Mouse (Mus musculus) lung, postnatal 4 days (tissue): ENCODE results near the gene Fxr1.
"Not testable (repeated sequence)": the region's sequence is repeated elsewhere in the genome, so short reads cannot be mapped to it uniquely, and the experiment has no call there.

ENCODE experiments used
- DNase-seq, 2 experiments: peaks; one replicate each; pipeline ENCODE4 v3.0.0; 2021

The Fxr1 gene

DNA sequence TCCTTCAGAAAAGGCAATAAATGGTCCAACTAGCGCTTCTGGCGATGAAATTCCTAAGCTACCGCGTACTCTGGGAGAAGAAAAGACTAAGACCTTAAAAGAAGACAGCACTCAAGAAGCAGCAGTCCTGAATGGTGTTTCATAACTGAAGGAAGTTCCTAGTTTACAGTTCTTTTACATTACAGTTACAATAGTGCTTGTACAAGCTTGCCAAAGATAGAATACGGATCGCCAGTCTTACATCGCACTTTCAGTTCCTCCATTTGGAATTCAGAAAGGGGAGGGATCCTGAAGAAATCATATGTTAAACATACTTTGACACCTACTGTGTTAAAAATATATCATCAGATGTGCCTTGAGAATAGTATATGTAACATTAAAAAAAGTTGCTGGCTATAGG lies 49.2 kb downstream of the Fxr1 start:
- DNase-seq, result not testable (repeated sequence)

DNA sequence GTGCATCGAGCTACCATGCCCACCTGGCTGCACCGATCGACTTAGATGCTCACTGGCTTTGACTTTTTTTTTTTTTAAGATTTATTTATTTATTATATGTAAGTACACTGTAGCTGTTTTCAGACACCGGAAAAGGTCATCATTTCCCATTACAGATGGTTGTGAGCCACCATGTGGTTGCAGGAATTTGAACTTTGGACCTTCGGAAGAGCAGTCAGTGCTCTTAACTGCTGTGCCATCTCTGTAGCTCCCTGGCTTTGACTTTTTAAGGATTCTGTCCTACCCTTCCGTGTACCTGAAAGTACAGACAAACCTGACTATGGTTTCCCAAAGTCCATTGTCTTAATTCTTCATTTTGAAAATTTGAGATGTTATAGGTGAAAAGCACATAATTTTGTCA lies 53.0 kb downstream of the Fxr1 start:
- DNase-seq, result no peak

DNA sequence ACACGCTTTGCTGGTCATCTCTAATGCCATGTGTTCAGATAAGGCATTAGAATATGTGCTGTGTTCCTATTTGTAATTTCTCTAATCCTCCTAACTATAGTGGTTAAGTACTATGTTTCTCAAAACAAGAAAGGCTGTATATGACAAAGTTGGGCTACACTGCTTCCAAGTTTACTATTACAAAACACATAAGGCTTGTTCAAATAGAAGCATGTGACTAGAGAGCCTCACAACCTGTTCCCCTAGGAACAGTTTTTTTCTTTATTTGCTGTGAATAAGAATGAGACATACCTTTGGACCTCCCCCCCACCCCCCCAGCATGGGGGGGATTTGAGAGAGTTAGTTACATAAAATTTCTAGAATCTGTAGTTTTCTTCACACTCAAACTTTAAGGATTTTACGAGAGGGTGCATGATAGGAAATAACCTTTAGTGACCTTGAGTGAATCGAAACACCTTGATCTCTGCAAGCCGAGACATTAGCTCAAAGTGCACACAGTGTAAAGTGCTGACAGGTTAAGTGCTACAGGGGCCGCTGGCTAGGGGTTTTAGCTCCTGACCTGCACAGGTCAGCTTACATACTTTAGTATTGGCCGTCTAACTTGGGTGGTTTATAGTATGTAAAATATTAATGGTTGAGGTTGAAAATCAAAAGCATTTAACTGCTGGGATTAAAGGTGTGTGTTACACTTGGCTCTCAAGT lies 56.5 kb downstream of the Fxr1 start:
- no peak for DNase-seq

DNA sequence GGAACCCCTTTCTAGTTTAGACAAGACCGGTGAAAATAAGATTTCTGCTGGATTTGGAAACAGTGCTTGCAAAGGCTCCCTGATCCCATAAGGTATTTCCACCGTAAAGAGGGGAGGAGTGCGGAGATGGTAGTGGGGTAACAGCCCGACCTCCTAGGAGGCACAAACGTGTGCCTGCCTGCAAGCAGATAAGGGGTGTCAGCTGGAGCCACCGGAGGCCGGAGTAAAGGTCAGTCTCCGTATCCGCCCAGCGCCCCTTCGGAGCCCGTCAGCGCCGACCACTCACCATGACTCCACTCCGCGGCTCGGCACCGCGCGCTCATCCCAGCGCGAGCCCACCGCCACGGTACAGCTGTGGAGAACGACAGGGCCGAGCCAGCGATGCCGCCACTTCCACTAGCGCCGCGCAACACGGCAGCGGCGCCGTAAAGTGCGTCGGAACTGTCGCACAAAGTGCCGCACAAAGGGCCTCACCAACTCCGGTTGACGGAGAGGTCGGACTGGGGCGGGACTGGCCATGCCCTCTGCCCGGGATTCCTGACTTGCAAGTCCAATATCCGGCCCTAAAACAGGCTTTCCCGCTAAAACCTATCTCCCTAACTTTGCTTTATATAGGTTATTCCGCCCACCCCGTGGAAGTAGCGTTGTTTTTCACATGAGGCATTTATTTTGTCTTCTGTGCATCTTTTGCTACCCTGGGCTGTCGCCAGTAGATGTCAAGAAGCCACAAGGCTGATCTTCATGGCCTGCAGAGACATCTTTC lies 61.3 kb downstream of the Fxr1 start, which contains the start of gene Dnajc19:
Gene Dnajc19 (minus strand): TSS at position 422 of the 763 bp plus-strand sequence.
- peak; percentile 94 for DNase-seq

DNA sequence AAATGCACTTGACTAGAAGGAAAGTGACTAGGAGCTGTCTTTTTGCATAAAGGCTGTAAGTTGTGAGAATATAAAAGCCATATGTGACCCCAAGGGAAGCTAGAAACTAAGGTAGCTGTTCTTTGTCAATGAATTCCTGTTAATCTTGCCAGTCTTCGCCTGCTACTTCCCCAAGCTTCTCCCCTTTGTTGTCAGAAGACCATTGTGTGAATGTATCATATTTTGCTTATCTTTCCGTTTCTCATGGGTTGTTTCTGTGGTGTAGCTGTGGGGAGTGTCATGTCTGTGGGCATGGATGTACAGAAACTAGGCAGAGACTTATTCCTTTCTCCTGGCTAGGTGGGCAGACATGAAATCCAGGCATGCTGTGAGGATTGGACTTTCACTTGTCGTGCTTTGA lies 62.2 kb downstream of the Fxr1 start:
- no peak for DNase-seq

DNA sequence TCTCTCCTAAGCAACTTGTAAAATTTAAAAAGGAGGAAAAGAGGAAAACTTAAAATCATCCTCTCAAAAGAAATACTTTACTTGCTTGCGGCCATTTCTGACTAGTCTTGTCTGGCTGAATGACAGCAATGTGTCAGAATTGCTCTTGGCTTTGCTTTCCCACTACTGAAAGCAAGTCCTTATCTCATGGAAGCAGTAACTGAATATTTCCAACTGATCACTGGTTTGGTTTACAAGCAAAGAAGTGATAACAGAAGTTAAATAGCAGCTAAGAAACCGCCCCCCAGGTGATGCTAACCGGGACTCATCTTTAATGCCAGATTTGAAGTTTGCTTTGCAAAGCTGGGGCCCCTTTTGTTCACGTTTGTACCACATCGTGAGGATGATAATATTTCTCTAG lies 63.9 kb downstream of the Fxr1 start:
- DNase-seq, result no peak

DNA sequence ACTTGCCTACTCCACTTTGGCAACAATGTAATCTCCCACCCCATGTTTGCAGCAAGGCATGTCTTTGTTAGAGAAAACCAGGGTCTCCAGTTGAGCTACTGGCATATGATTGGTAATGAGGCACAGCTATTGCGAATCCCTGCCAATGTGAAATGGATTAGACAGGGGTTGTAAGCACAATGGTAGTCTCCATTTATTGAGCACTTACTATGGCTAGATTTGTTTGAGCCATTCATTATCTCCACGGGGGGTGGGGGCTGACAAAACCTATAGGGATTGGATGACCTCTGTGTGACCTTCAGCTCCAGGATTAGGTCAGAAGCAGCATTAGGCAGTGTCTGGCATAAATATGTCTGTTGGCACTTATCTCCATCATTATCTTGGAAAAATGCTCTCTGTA lies 83.1 kb downstream of the Fxr1 start:
- no peak for DNase-seq

DNA sequence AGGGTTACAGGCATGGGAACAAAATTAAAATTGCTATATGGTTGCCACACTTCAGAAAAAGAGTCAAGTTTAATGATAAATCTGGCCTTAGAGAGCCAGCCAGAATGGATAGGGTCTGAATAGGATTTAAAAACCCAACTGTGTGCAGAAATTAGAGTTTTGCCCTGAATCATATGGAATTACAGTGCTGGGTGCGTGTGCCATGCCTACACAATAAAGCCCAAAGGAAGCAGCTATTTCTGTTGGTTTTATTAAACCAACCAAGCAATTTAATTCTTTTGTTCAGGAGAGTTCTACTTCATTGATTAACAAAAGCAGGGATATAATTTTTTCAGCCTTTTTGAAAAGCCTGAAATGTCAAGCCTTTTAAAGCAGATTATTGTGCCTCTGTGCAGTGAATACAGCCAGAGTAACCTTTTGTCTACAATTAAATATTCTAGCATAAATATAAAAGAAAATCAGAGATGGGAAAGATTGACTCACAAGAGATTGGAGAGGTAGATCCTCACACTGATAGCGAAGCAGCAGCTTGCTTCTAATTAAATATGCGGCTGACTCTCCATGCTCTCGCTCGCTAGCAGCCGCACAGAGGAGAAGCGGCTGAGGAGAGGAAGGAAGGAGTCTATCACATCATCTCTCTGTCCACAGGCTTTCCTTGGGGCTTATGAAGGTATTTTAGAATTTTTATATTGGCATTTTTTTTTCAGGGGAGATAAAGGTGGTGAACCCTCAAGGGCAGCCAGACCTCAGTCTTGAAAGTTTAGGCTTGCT lies 84.3 kb downstream of the Fxr1 start:
- no peak for DNase-seq

DNA sequence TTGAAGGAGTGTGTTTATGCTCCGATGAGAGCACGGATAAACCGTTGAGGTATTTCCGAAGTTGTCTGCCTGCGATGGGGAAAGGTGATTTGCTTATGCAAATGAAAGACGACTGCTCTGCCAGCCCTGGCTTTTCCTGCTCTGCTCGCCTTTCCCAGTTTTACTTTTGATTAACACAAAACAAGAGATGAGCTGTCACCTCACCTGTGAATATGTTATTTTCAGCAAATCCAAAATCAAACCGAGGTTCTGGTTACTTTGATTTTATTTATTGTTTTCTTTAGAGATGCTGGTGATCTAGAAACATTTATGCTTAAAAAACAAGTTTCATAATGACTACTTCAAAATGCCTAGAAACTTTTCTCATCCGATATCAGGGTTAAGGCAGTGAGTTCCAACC lies 86.7 kb downstream of the Fxr1 start:
- no peak for DNase-seq

DNA sequence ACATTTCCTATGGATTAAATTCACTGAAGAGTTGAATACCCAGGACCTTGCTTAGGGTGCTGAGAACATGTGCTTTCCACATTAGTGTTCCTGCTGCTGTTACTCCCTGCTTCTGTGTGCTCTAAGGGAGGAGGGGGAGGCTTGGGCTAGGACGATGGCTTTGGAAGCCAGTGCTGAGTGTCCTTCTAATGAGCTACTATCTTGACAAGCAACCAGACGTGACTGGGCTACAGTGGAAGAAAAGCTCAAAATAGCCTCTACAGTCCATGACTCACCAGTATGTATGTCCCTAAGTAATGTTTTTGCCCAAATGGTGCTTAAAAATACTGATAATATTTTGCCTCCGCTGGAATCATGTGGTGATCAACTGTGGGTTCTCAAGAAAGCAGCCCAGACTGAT lies 87.9 kb downstream of the Fxr1 start:
- no peak for DNase-seq

DNA sequence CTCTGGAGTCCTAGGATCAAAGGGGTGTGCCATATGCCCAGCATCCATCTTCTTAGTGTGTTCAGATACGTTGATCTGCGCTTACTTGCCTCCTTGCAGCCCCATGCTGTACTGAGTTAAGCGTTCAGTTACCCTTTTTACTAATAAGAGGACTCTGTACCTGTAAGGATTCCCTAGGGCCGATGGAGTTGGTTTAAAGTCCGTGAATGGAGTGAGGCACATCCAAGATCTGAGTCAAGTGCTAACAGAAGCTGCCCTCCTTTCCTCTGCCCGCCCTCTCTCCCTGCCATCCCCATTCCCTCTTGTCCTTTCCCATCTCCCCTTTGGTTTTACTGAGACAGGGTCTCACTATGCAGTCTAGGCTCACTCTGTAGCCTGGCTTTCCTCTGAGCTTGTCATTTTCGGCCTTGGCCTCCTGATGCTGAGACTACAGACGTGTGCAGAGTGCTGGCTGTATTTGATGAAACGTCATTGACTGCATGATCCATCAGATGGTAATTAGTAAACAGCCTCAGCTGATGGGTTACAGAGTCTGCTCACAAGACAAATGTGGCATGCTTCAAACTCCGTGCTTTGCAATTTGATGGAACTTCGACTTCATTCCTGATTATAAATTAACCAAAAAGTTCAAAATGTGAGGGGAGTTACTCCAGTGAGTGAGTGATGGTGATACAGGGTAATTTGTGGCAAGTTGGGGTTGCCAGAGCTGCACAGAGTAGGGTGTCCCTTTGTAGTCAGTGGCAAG lies 92.4 kb downstream of the Fxr1 start:
- no peak for DNase-seq

DNA sequence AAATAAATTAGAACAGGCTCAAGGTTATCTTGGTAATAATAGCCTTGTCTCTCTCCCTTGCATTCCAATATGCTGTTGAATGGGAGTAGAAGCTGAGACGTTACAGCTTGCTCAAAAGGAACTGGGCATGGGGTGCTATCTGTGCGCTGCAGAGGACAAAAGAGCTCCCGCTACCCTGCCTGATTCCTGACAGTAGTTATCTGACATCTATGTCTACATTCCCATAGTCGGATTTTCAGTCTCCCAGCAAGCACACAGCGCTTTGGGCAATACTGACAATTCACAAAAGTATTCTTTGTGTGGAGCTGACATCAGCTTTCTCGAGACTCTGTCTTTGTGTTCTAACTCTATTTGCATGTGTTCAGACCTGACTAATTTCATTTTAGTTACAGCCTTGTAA lies 96.1 kb downstream of the Fxr1 start:
- DNase-seq, result no peak

DNA sequence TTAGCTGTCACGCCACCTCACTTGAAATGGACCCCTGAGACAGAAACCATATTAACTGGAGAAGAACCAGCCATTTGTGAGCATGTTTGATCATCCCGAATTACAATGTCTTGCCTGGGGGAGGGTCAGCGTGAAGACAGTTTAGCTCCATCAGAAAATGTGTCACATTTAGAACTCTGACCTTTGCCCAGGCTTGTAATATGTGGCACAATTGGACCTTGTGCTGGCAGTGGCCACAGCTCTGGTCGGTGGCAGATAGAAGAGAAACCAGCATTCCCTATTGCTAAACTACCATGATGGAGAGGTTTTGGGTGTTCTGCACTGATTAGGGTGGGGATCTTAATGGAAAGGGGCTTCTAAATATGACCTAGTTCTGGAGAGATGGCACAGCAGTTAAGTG lies 100.1 kb downstream of the Fxr1 start:
- DNase-seq, result no peak
